Mouse (Mus musculus) heart, embryonic 16.5 days (tissue): ENCODE measurements around the gene Ttc7b. TPM values are rescaled to one million over a fixed set of nuclear protein-coding genes. Genes with fewer than 3 reads are reported as not detected.

Source experiments
- ATAC-seq: fragments of 200-750 bp; cut with Nextera tagmentation; replicated peaks from 2 replicates; pipeline ENCODE4 v1.8.0; 2017; ENCODE audit warnings: moderate number of reproducible peaks; ENCODE audit not compliant: insufficient read depth, low FRiP score; ENCODE audit errors: extremely low read depth
- H3K27ac ChIP-seq: fragments of 300-500 bp; sonication (generic); 2 replicates; pipeline ENCODE4 v1.5.1; 2014; ENCODE audit warnings: mild to moderate bottlenecking, low read length, control low read depth, moderate library complexity
- H3K27me3 ChIP-seq: fragments of 300-500 bp; sonication (generic); 2 replicates; pipeline ENCODE4 v1.6.1; 2014; ENCODE audit warnings: low read length, mixed read lengths; ENCODE audit not compliant: control insufficient read depth, insufficient read depth
- H3K36me3 ChIP-seq: fragments of 300-500 bp; sonication (generic); 2 replicates; pipeline ENCODE4 v1.6.1; 2014; ENCODE audit not compliant: control insufficient read depth, insufficient read depth
- H3K4me1 ChIP-seq: fragments of 300-500 bp; sonication (generic); 2 replicates; pipeline ENCODE4 v1.6.1; 2014; ENCODE audit warnings: low read length, mixed read lengths; ENCODE audit not compliant: control insufficient read depth, insufficient read depth
- H3K4me2 ChIP-seq: fragments of 300-500 bp; sonication (generic); 2 replicates; pipeline ENCODE4 v1.6.1; 2014; ENCODE audit warnings: low read depth, mild to moderate bottlenecking, control low read depth, low read length
- H3K4me3 ChIP-seq: fragments of 300-500 bp; sonication (generic); 2 replicates; pipeline ENCODE4 v1.5.1; 2014; ENCODE audit warnings: mild to moderate bottlenecking, control low read depth, low read length
- H3K9ac ChIP-seq: fragments of 300-500 bp; sonication (generic); 2 replicates; pipeline ENCODE4 v1.6.1; 2014; ENCODE audit warnings: low read length, control low read depth
- H3K9me3 ChIP-seq: fragments of 300-500 bp; sonication (generic); replicated peaks from 2 replicates; pipeline ENCODE4 v1.6.1; 2016; ENCODE audit warnings: low read length; ENCODE audit not compliant: control insufficient read depth
- WGBS: fragments of 180-500 bp; shearing (Covaris S2); extraction: QIAGEN DNeasy Blood & Tissue Kit; methylation state at CpG from one replicate; pipeline ENCODE4 v1.1.7; 2014; 5-methylcytosine and 5-hydroxymethylcytosine counted together
- polyA plus RNA-seq: library from polyadenylated mRNA; unstranded; fragments of >200 nt; fragmentation: Nextera tagmentation; extraction: Ambion mirVana; gene quantifications from 2 replicates; pipeline ENCODE4 v1.2.1, GENCODE M21; 2015

Gene Ttc7b
- polyA plus RNA-seq, 1 experiment from 2014 or later, result 6.7 TPM

- no peak for ATAC-seq
- Histone ChIP-seq H3K4me3 (no peak overlapping the region), H3K27me3 (no peaks in the 10 kb centered on the region), H3K9ac (no peak overlapping the region), H3K4me1 (peaks cover 9% of the 10 kb centered on the region), H3K4me2 (no peak overlapping the region), H3K36me3 (peaks cover 2% of the 10 kb centered on the region; the same call in 1 of the 2 replicates), H3K27ac (no peak overlapping the region), H3K9me3 (no peaks in the 10 kb centered on the region)
- 46% methylated on average over 1 of the region's 1 CpGs for WGBS
Observed at GRCm38 (mm10) chr12:100306336-100306735, 214.3 kb downstream of the Ttc7b start.

GRCm38 (mm10) chr12:100305051-100305673, 215.5 kb downstream of the Ttc7b start:
- H3K36me3 ChIP-seq, result peaks cover 6% of the 10 kb centered on the region; the same call in 1 of the 2 replicates
- no peak for ATAC-seq
- WGBS, result 70% methylated on average over 4 of the region's 4 CpGs
- H3K9me3 ChIP-seq, result no peaks in the 10 kb centered on the region
- peaks cover 9% of the 10 kb centered on the region for H3K4me1 ChIP-seq
- no peak overlapping the region for H3K9ac ChIP-seq
- no peak overlapping the region for H3K27ac ChIP-seq
- no peaks in the 10 kb centered on the region for H3K27me3 ChIP-seq
- no peak overlapping the region for H3K4me2 ChIP-seq
- no peak overlapping the region for H3K4me3 ChIP-seq

GRCm38 (mm10) chr12:100304280-100304679, 216.3 kb downstream of the Ttc7b start:
- Histone ChIP-seq H3K27ac (no peak overlapping the region), H3K9ac (no peak overlapping the region), H3K9me3 (no peaks in the 10 kb centered on the region), H3K4me2 (no peak overlapping the region), H3K36me3 (peaks cover 6% of the 10 kb centered on the region; the same call in 1 of the 2 replicates), H3K4me1 (peaks cover 16% of the 10 kb centered on the region), H3K4me3 (no peak overlapping the region), H3K27me3 (no peaks in the 10 kb centered on the region)
- WGBS, result 94% methylated on average over 2 of the region's 2 CpGs
- ATAC-seq, result no peak

- Histone ChIP-seq H3K9me3 (no peaks in the 10 kb centered on the region), H3K36me3 (peaks cover 6% of the 10 kb centered on the region; the same call in 1 of the 2 replicates), H3K4me1 (peaks cover 17% of the 10 kb centered on the region), H3K27ac (no peak overlapping the region), H3K9ac (no peak overlapping the region), H3K4me3 (no peak overlapping the region), H3K27me3 (no peaks in the 10 kb centered on the region), H3K4me2 (no peak overlapping the region)
- WGBS, result 65% methylated on average over 7 of the region's 7 CpGs
- no peak for ATAC-seq
Observed at GRCm38 (mm10) chr12:100303141-100303540, 217.5 kb downstream of the Ttc7b start.

GRCm38 (mm10) chr12:100300446-100300845, 220.2 kb downstream of the Ttc7b start:
- WGBS, result 88% methylated on average over 5 of the region's 5 CpGs
- peaks cover 11% of the 10 kb centered on the region; the same call in 1 of the 2 replicates for H3K4me1 ChIP-seq
- H3K9ac ChIP-seq, result no peak overlapping the region
- no peaks in the 10 kb centered on the region for H3K27me3 ChIP-seq
- no peak overlapping the region for H3K4me2 ChIP-seq
- no peak overlapping the region for H3K27ac ChIP-seq
- H3K9me3 ChIP-seq, result 0 out of 2 replicates have a peak, but pooled peaks cover 5% of the 10 kb centered on the region
- H3K4me3 ChIP-seq, result no peak overlapping the region
- peaks cover 6% of the 10 kb centered on the region; the same call in 1 of the 2 replicates for H3K36me3 ChIP-seq
- ATAC-seq, result no peak

GRCm38 (mm10) chr12:100299322-100299726, 221.3 kb downstream of the Ttc7b start:
- H3K27me3 ChIP-seq, result no peaks in the 10 kb centered on the region
- H3K4me2 ChIP-seq, result no peak overlapping the region
- peaks cover 9% of the 10 kb centered on the region; the same call in 1 of the 2 replicates for H3K9me3 ChIP-seq
- peak overlapping the region; percentile 57 for H3K27ac ChIP-seq
- no peak overlapping the region for H3K9ac ChIP-seq
- no peak overlapping the region for H3K4me3 ChIP-seq
- peak; percentile 57 for ATAC-seq
- peaks cover 11% of the 10 kb centered on the region; the same call in 1 of the 2 replicates for H3K4me1 ChIP-seq
- WGBS, result 38% methylated on average over 8 of the region's 8 CpGs
- peaks cover 6% of the 10 kb centered on the region; the same call in 1 of the 2 replicates for H3K36me3 ChIP-seq

- Histone ChIP-seq H3K27me3 (no peaks in the 10 kb centered on the region), H3K9ac (no peak overlapping the region), H3K4me2 (no peak overlapping the region), H3K9me3 (peaks cover 9% of the 10 kb centered on the region; the same call in 1 of the 2 replicates), H3K4me3 (no peak overlapping the region), H3K27ac (peak overlapping the region; percentile 57), H3K4me1 (peaks cover 16% of the 10 kb centered on the region), H3K36me3 (peaks cover 6% of the 10 kb centered on the region; the same call in 1 of the 2 replicates)
- ATAC-seq, result no peak
- 71% methylated on average over 2 of the region's 2 CpGs for WGBS
Observed at GRCm38 (mm10) chr12:100298788-100299187, 221.8 kb downstream of the Ttc7b start.

- no peak for ATAC-seq
- peaks cover 6% of the 10 kb centered on the region; the same call in 1 of the 2 replicates for H3K36me3 ChIP-seq
- no peak overlapping the region for H3K27ac ChIP-seq
- no peak overlapping the region for H3K9ac ChIP-seq
- H3K4me2 ChIP-seq, result no peak overlapping the region
- peaks cover 18% of the 10 kb centered on the region for H3K4me1 ChIP-seq
- no peaks in the 10 kb centered on the region for H3K27me3 ChIP-seq
- H3K4me3 ChIP-seq, result no peak overlapping the region
- peaks cover 9% of the 10 kb centered on the region; the same call in 1 of the 2 replicates for H3K9me3 ChIP-seq
- WGBS, result 68% methylated on average over 4 of the region's 4 CpGs
Observed at GRCm38 (mm10) chr12:100297961-100298360, 222.7 kb downstream of the Ttc7b start.

- Histone ChIP-seq H3K36me3 (no peaks in the 10 kb centered on the region), H3K9me3 (peaks cover 9% of the 10 kb centered on the region; the same call in 1 of the 2 replicates), H3K9ac (no peak overlapping the region), H3K27ac (0 out of 2 replicates have a peak overlapping the region, but pooled peaks have one; percentile 3), H3K27me3 (no peaks in the 10 kb centered on the region), H3K4me1 (peaks cover 29% of the 10 kb centered on the region), H3K4me3 (no peak overlapping the region), H3K4me2 (no peak overlapping the region)
- WGBS, result 78% methylated on average over 2 of the region's 2 CpGs
- ATAC-seq, result no peak
Observed at GRCm38 (mm10) chr12:100294457-100294856, 226.2 kb downstream of the Ttc7b start.
